Mouse (Mus musculus) gastrocnemius, postnatal 25 days (tissue): ENCODE results near the gene 4933424G06Rik. TPM values are rescaled to one million over a fixed set of nuclear protein-coding genes. Genes with fewer than 3 reads are reported as not detected.
A peak's percentile ranks its signal among the peaks of the same experiment; 100 is the strongest.

ENCODE experiments used
- DNase-seq: peaks from one replicate; pipeline ENCODE4 v3.0.0; 2022
- microRNA-seq, 2 experiments: library from miRNA; unstranded; fragments of <30 nt; microRNA quantifications; one replicate each; pipeline ENCODE4 v1.2.0; 2021; ENCODE audit warnings: borderline replicate concordance in 2 of 2
- total RNA-seq, 2 experiments: library from RNA; stranded (reverse); gene quantifications; 1 replicate in 1 of 2; 2 replicates in 1 of 2; pipeline ENCODE4 v1.2.3; 2021

The 4933424G06Rik gene
- total RNA-seq, 2 experiments from 2014 or later: 1.1 TPM; not detected in 1

GRCm38 (mm10) chr1:36769951-36770350, 60.0 kb downstream of the 4933424G06Rik start:
- DNase-seq: no peak

- DNase-seq: no peak
Measured at GRCm38 (mm10) chr1:36770998-36771397, 61.0 kb downstream of the 4933424G06Rik start.

GRCm38 (mm10) chr1:36772198-36772934, 62.4 kb downstream of the 4933424G06Rik start:
- no peak for DNase-seq

- DNase-seq: no peak
Measured at GRCm38 (mm10) chr1:36780793-36781192, 70.8 kb downstream of the 4933424G06Rik start.

GRCm38 (mm10) chr1:36782476-36782875, 72.5 kb downstream of the 4933424G06Rik start:
- DNase-seq: no peak

GRCm38 (mm10) chr1:36784365-36785134, 74.6 kb downstream of the 4933424G06Rik start:
- peak; percentile 64 for DNase-seq

GRCm38 (mm10) chr1:36785238-36785641, 75.3 kb downstream of the 4933424G06Rik start:
- DNase-seq: no peak

GRCm38 (mm10) chr1:36786377-36786776, 76.4 kb downstream of the 4933424G06Rik start:
- no peak for DNase-seq

GRCm38 (mm10) chr1:36789416-36789815, 79.5 kb downstream of the 4933424G06Rik start:
- DNase-seq: no peak

- DNase-seq: no peak
Measured at GRCm38 (mm10) chr1:36796711-36797110, 86.8 kb downstream of the 4933424G06Rik start.

- no peak for DNase-seq
Measured at GRCm38 (mm10) chr1:36797481-36797880, 87.5 kb downstream of the 4933424G06Rik start.

- DNase-seq: no peak
Measured at GRCm38 (mm10) chr1:36800379-36801011, 90.5 kb downstream of the 4933424G06Rik start.

- no peak for DNase-seq
Measured at GRCm38 (mm10) chr1:36804259-36804658, 94.3 kb downstream of the 4933424G06Rik start.

- no peak for DNase-seq
Measured at GRCm38 (mm10) chr1:36804833-36805232, 94.9 kb downstream of the 4933424G06Rik start.

- no peak for DNase-seq
Measured at GRCm38 (mm10) chr1:36806181-36806905, 96.4 kb downstream of the 4933424G06Rik start.

GRCm38 (mm10) chr1:36807086-36807485, 97.1 kb downstream of the 4933424G06Rik start:
- no peak for DNase-seq

Small RNA genes within 50 kb of the gene (microRNA-seq; reads per million reads assigned to microRNA genes)
- gene Gm24133: 0 reads per million in 2 experiments

Other genes with a start within 250 kb of the 4933424G06Rik start
- gene Cnnm4, start 238.5 kb upstream of the 4933424G06Rik start, total RNA-seq: 10 to 100 TPM in 1 of 2 experiments, 1 to 10 TPM in 1; 8.4 to 10.5 TPM
- 1 to 10 TPM; 7.4 to 9.7 TPM for gene Cnnm3, start 198.3 kb upstream of the 4933424G06Rik start, total RNA-seq
- 1,000 to 10,000 TPM; 1,576 to 3,128 TPM for gene Ankrd23, start 173.3 kb upstream of the 4933424G06Rik start, total RNA-seq
- 1,000 to 10,000 TPM in 1 of 2 experiments, 100 to 1,000 TPM in 1; 766 to 1,527 TPM for gene Gm42417, start 170.7 kb upstream of the 4933424G06Rik start, total RNA-seq
- gene Ankrd39, start 162.7 kb upstream of the 4933424G06Rik start, total RNA-seq: 1 to 10 TPM; 7.7 to 8.2 TPM
- 1 to 10 TPM; 5.1 to 6.0 TPM for gene Sema4c, start 151.8 kb upstream of the 4933424G06Rik start, total RNA-seq
- gene Fam178b, start 27.0 kb upstream of the 4933424G06Rik start, total RNA-seq: 1 to 10 TPM in 1 of 2 experiments, under 1 TPM in 1; 0.61 to 1.2 TPM
- 1,000 to 10,000 TPM; 1,291 to 1,333 TPM for gene Cox5b, start 18.7 kb upstream of the 4933424G06Rik start, total RNA-seq
- gene Actr1b, start 4.3 kb downstream of the 4933424G06Rik start, total RNA-seq: 100 to 1,000 TPM; 141 to 179 TPM
- gene Zap70, start 51.6 kb downstream of the 4933424G06Rik start, total RNA-seq: under 1 TPM; 0.24 to 0.28 TPM
- gene Tmem131, start 233.5 kb downstream of the 4933424G06Rik start, total RNA-seq: 10 to 100 TPM; 22.1 to 25.3 TPM